Mouse (Mus musculus) heart, embryonic 14.5 days (tissue): ENCODE results near the gene Fut4. TPM values are rescaled to one million over a fixed set of nuclear protein-coding genes. Genes with fewer than 3 reads are reported as not detected.

Experiments
- ATAC-seq: fragments of 200-750 bp; cut with Nextera tagmentation; 2 replicates; pipeline ENCODE4 v1.8.0; 2017; ENCODE audit warnings: low read depth, moderate TSS enrichment; ENCODE audit not compliant: insufficient number of reproducible peaks, insufficient read depth, low FRiP score
- H3K27ac ChIP-seq, 2 experiments: fragments of 200-500 bp in 1 of 2; fragments of 300-500 bp in 1 of 2; sonication (generic) in 1 of 2; replicated peaks in 1 of 2; 2 replicates each; pipeline ENCODE4 v1.5.1; 2012 to 2014; ENCODE audit warnings: low read depth in 2 of 2, low read length in 2 of 2, control low read depth in 1 of 2, mild to moderate bottlenecking in 1 of 2, mixed read lengths in 1 of 2; ENCODE audit not compliant: control insufficient read depth in 1 of 2, insufficient read depth in 1 of 2
- H3K27me3 ChIP-seq: fragments of 300-500 bp; sonication (generic); 2 replicates; pipeline ENCODE4 v1.6.1; 2014; ENCODE audit warnings: mild to moderate bottlenecking, low read length, control low read depth; ENCODE audit not compliant: control insufficient read depth, insufficient read depth
- H3K36me3 ChIP-seq: fragments of 300-500 bp; sonication (generic); 2 replicates; pipeline ENCODE4 v1.6.1; 2014; ENCODE audit warnings: mild to moderate bottlenecking, control low read depth, low read length, mixed read lengths; ENCODE audit not compliant: control insufficient read depth, insufficient read depth
- H3K4me1 ChIP-seq, 2 experiments: fragments of 200-500 bp in 1 of 2; fragments of 300-500 bp in 1 of 2; sonication (generic) in 1 of 2; 2 replicates each; pipeline ENCODE4 v1.6.1; 2012 to 2014; ENCODE audit warnings: low read length in 2 of 2, control low read depth in 1 of 2, mixed read lengths in 1 of 2; ENCODE audit not compliant: control insufficient read depth in 2 of 2, insufficient read depth in 2 of 2
- H3K4me2 ChIP-seq: fragments of 300-500 bp; sonication (generic); 2 replicates; pipeline ENCODE4 v1.6.1; 2014; ENCODE audit warnings: mild to moderate bottlenecking, low read length
- H3K4me3 ChIP-seq, 2 experiments: fragments of 200-500 bp in 1 of 2; fragments of 300-500 bp in 1 of 2; sonication (generic) in 1 of 2; 2 replicates each; pipeline ENCODE4 v1.5.1; 2012 to 2014; ENCODE audit warnings: low read length in 2 of 2, mild to moderate bottlenecking in 2 of 2, control low read depth in 1 of 2, low read depth in 1 of 2, moderate library complexity in 1 of 2; ENCODE audit not compliant: control insufficient read depth in 1 of 2, insufficient read depth in 1 of 2
- H3K9ac ChIP-seq: fragments of 300-500 bp; sonication (generic); 2 replicates; pipeline ENCODE4 v1.6.1; 2014; ENCODE audit warnings: mild to moderate bottlenecking, low read length
- H3K9me3 ChIP-seq: fragments of 300-500 bp; sonication (generic); 2 replicates; pipeline ENCODE4 v1.6.1; 2016; ENCODE audit warnings: low read length, control low read depth; ENCODE audit not compliant: control insufficient read depth
- WGBS: fragments of 180-500 bp; shearing (Covaris S2); extraction: QIAGEN DNeasy Blood & Tissue Kit; methylation state at CpG from one replicate; pipeline ENCODE4 v1.1.7; 2014; 5-methylcytosine and 5-hydroxymethylcytosine counted together
- polyA plus RNA-seq: library from polyadenylated mRNA; unstranded; fragments of >200 nt; fragmentation: Nextera tagmentation; extraction: Ambion mirVana; gene quantifications from 2 replicates; pipeline ENCODE4 v1.2.1, GENCODE M21; 2014

Gene Fut4
- polyA plus RNA-seq, 1 experiment from 2014 or later = 1.2 TPM

DNA sequence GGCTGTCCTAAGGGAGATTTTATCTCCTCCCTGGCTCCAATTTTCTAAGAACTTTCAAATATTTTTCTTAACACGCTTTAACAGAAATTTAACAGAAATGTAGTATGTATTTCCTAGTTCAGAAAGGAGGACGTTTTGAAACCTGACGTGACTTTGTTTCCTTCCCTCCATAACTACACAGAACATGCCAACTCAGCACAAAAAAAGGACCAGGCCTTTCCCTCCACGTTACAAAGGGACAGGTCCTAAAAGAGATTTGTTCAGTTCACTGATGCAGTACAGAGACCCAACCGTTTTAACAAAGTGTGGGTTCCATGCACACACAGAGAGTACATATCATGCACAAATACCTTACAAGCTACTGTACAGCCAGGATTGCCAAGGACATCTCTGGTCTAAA lies 30.6 kb downstream of the Fut4 start:
- Histone ChIP-seq H3K4me3 (no peak overlapping the region), H3K36me3 (no peaks in the 10 kb centered on the region), H3K9me3 (no peaks in the 10 kb centered on the region), H3K27ac (no peak overlapping the region), H3K9ac (no peak overlapping the region), H3K4me2 (no peak overlapping the region), H3K4me1 (peaks cover 5 to 7% of the 10 kb centered on the region in 2 experiments; a peak in 3 of 4 replicates), H3K27me3 (no peaks in the 10 kb centered on the region)
- WGBS = 71% methylated on average over 5 of the region's 5 CpGs
- ATAC-seq = no peak

DNA sequence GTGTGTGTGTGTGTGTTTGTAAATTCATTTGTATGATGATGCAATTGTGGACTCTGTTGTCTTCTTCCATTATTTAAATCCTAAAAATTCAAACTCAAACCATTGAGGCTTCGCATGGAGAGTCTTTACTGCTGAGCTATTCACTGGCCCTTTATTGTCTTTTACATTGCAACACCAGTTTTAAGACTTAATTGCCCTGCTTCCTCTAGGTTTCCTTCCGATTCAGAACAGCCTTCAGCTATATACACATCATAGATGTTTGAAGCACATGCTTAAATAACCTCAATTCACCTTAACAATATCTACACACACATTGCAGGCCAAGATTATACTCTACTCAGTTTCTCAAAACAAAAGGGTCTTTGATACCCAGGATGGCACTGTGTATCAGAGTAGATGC lies 31.8 kb downstream of the Fut4 start:
- H3K9me3 ChIP-seq = no peaks in the 10 kb centered on the region

DNA sequence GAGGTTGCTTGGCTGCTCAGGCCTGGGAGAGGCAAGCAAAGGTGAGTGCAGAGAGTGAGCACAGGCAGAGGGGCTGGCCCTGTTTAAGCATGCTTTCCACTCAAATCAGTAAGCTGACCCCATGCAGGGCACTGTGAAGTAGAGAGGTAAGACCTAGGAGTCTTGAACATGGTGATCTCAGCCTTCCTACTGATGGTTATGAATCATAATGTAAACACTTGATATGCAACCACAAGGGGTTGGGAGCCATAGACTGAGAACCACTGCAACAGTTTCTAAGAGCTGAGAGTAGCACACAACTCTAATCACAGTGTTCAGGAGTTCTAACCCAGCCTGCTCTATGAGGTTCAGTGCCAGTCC lies 33.9 kb downstream of the Fut4 start:
- Histone ChIP-seq H3K4me2 (peak overlapping the region; percentile 49), H3K9ac (peak overlapping the region; percentile 5), H3K4me3 (0 out of 4 replicates have a peak overlapping the region, but pooled peaks of 1 of the 2 experiments have one; percentile 7), H3K36me3 (no peaks in the 10 kb centered on the region), H3K27me3 (no peaks in the 10 kb centered on the region), H3K27ac (0 out of 4 replicates have a peak overlapping the region, but pooled peaks of 1 of the 2 experiments have one; percentile 12), H3K4me1 (peaks cover 5 to 7% of the 10 kb centered on the region in 2 experiments; a peak in 3 of 4 replicates), H3K9me3 (no peaks in the 10 kb centered on the region)
- no peak for ATAC-seq

More for the DNA sequence above, 31.8 kb downstream of the Fut4 start:
- no peaks in the 10 kb centered on the region for H3K36me3 ChIP-seq
- peaks cover 5 to 7% of the 10 kb centered on the region in 2 experiments; a peak in 3 of 4 replicates for H3K4me1 ChIP-seq
- H3K9ac ChIP-seq = no peak overlapping the region
- no peak overlapping the region for H3K27ac ChIP-seq
- H3K27me3 ChIP-seq = no peaks in the 10 kb centered on the region
- H3K4me3 ChIP-seq = no peak overlapping the region
- ATAC-seq = no peak
- 77% methylated on average over 2 of the region's 2 CpGs for WGBS
- H3K4me2 ChIP-seq = no peak overlapping the region

DNA sequence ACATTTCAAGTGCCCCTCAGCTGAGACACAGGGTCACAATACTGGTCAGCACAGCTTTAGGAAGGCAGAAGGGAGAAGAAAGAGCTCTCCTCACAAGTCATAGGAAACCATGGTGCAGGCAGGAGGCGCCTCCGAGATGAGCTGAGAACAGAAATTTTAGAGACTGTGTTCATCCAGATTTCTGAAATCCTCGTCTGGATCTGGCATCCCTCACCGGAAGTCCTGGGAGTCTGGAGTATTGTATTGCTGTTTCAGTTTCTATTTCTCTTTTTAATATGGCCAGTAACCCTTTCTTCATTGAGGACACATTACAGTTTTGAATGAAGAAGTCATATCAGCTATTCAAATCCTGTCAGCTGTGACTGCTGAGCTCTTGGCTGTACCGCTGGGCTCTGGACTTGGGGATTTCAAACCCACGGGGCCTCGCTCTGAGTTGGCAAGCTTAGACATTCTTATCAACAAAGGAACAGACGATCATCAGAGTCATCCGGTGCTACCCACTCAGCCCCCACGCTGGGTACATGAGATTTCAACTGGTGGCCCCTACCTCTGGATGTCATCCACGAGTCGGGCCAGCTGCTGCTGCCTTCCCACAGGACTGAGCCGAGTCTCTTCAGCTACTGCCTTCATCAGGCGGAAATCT lies 34.4 kb downstream of the Fut4 start:
- H3K4me3 ChIP-seq = 0 out of 4 replicates have a peak overlapping the region, but pooled peaks have one; percentile 1 to 7
- no peaks in the 10 kb centered on the region for H3K27me3 ChIP-seq
- WGBS = 15% methylated on average over 14 of the region's 14 CpGs
- no peaks in the 10 kb centered on the region for H3K9me3 ChIP-seq
- no peaks in the 10 kb centered on the region for H3K36me3 ChIP-seq
- peak overlapping the region; percentile 49 for H3K4me2 ChIP-seq
- H3K9ac ChIP-seq = peak overlapping the region; percentile 5
- ATAC-seq = peak; percentile 56; the same call in 1 of the 2 replicates
- peaks cover 5 to 7% of the 10 kb centered on the region in 2 experiments; a peak in 3 of 4 replicates for H3K4me1 ChIP-seq
- H3K27ac ChIP-seq = peak overlapping the region; percentile 8 to 12; a peak in 2 of 4 replicates

DNA sequence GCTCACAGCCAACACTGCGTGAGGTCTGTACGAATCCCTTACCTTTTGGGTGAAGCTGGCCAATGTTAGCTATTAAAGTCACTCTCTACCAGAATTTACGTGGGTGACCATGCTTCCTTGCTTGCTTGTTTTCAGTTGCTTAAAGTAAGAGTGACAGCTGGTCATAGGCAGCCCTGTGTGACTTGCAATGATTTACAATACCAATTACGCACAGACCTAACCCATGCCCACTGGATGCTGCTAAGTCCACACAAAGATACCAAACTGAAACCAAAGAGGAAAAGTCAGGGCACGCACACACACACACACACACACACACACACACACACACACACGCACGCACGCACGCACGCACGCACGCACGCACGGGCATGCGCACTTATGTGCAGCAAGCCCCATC lies 36.9 kb downstream of the Fut4 start:
- Histone ChIP-seq H3K9ac (no peak overlapping the region), H3K4me2 (no peak overlapping the region), H3K4me1 (peaks cover 5 to 7% of the 10 kb centered on the region in 2 experiments; a peak in 3 of 4 replicates), H3K27ac (no peak overlapping the region), H3K4me3 (no peak overlapping the region), H3K27me3 (no peaks in the 10 kb centered on the region), H3K36me3 (no peaks in the 10 kb centered on the region), H3K9me3 (no peaks in the 10 kb centered on the region)
- no peak for ATAC-seq
- 81% methylated on average over 15 of the region's 15 CpGs for WGBS

DNA sequence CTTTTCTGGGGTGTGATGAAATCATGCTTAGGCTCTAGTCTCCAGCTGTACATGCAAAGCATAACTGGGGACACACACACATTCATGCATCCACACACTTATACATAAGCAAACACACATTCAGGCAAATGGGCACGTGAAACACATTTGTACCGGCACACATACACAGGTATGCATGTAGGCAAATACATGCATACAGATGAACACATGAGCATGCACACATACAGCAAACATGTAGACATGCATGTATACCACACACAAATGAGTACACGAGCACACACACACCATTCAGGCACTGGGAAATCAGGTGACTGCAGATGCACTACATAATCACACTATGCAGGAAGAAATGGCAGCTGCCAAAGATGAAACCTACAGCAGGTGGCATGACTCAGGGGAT lies 41.3 kb downstream of the Fut4 start:
- Histone ChIP-seq H3K4me2 (no peak overlapping the region), H3K27ac (no peak overlapping the region), H3K36me3 (no peaks in the 10 kb centered on the region), H3K9me3 (no peaks in the 10 kb centered on the region), H3K27me3 (no peaks in the 10 kb centered on the region), H3K9ac (no peak overlapping the region), H3K4me3 (no peak overlapping the region), H3K4me1 (peaks cover 0 to 1% of the 10 kb centered on the region in 2 experiments; a peak in 1 of 4 replicates)
- WGBS = 82% methylated on average over 3 of the region's 3 CpGs
- ATAC-seq = no peak

DNA sequence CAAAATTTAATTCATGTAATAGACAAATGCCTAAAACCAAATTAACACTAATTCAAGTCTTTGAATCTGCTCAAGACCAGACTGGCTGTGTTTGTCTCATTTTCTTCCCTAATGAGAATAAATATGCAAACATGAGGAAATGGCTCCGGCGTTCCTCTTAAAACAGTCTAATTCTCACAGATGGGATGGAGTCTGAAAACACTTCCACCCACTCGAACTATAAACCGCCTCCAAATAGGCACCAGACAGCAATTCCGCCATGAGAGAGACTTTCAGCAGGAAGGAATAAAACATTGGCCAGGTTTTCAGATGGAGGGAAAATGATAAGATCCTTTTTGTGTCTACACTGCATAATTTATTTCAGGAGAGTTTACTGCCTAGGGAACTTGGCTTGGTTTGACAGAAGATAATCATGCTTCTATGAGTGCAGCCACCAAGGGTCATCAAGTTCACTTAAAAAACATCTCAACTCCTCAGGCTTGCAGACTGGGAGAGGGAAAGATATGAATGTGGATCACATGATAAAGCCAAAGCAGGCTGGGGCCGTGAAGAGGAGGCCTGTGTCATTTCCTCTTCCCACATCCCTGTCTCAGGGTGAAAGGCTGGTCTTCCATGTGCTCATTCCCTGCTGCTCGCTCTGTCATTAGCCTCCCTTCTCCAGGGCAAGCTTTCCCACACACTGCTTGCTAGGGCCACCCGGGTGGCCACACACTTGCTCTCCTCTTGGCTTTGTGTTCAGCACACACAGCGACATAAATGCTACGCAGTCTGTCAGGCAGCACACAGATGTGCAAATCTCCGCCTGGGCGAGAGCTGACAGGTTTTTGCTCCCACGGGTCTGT lies 46.7 kb downstream of the Fut4 start:
- WGBS = 66% methylated on average over 13 of the region's 13 CpGs
- H3K4me2 ChIP-seq = no peak overlapping the region
- H3K36me3 ChIP-seq = no peaks in the 10 kb centered on the region
- no peaks in the 10 kb centered on the region for H3K9me3 ChIP-seq
- no peaks in the 10 kb centered on the region for H3K27me3 ChIP-seq
- no peak overlapping the region for H3K9ac ChIP-seq
- H3K27ac ChIP-seq = no peak overlapping the region
- no peak for ATAC-seq
- H3K4me1 ChIP-seq = peaks cover 0 to 3% of the 10 kb centered on the region in 2 experiments; a peak in 1 of 4 replicates
- H3K4me3 ChIP-seq = no peak overlapping the region
